Mouse (Mus musculus) neural tube, embryonic 12.5 days (tissue): ENCODE results near the gene Cstf3. TPM values are rescaled to one million over a fixed set of nuclear protein-coding genes. Genes with fewer than 3 reads are reported as not detected.
"Not testable (repeated sequence)": the region's sequence is repeated elsewhere in the genome, so short reads cannot be mapped to it uniquely, and the experiment has no call there.

Experiments used
- ATAC-seq: fragments of 200-750 bp; cut with Nextera tagmentation; 2 replicates; pipeline ENCODE4 v1.8.0; 2017; ENCODE audit warnings: low read depth, mild to moderate bottlenecking, moderate TSS enrichment, moderate library complexity; ENCODE audit not compliant: low FRiP score
- H3K27ac ChIP-seq: fragments of 300-500 bp; sonication (generic); 2 replicates; pipeline ENCODE4 v1.5.1; 2016
- H3K27me3 ChIP-seq: fragments of 300-500 bp; sonication (generic); replicated peaks from 2 replicates; pipeline ENCODE4 v1.6.1; 2016; ENCODE audit warnings: mild to moderate bottlenecking
- H3K36me3 ChIP-seq: fragments of 300-500 bp; sonication (generic); 2 replicates; pipeline ENCODE4 v1.6.1; 2016; ENCODE audit warnings: mild to moderate bottlenecking
- H3K4me1 ChIP-seq: fragments of 300-500 bp; sonication (generic); 2 replicates; pipeline ENCODE4 v1.6.1; 2016
- H3K4me2 ChIP-seq: fragments of 300-500 bp; sonication (generic); replicated peaks from 2 replicates; pipeline ENCODE4 v1.6.1; 2016; ENCODE audit warnings: mild to moderate bottlenecking
- H3K4me3 ChIP-seq: fragments of 300-500 bp; sonication (generic); 2 replicates; pipeline ENCODE4 v1.5.1; 2016
- H3K9ac ChIP-seq: fragments of 300-500 bp; sonication (generic); 2 replicates; pipeline ENCODE4 v1.6.1; 2016; ENCODE audit warnings: mild to moderate bottlenecking
- H3K9me3 ChIP-seq: fragments of 300-500 bp; sonication (generic); 2 replicates; pipeline ENCODE4 v1.6.1; 2016; ENCODE audit warnings: mild to moderate bottlenecking
- WGBS: fragments of 180-500 bp; shearing (Covaris S2); methylation state at CpG from one replicate; pipeline ENCODE4 v1.1.7; 2016; 5-methylcytosine and 5-hydroxymethylcytosine counted together
- polyA plus RNA-seq: library from polyadenylated mRNA; unstranded; fragments of >200 nt; fragmentation: Nextera tagmentation; extraction: Ambion mirVana; gene quantifications from 2 replicates; pipeline ENCODE4 v1.2.1, GENCODE M21; 2016

Cstf3 gene
- polyA plus RNA-seq: 108 and 113 TPM in 2 replicates

DNA sequence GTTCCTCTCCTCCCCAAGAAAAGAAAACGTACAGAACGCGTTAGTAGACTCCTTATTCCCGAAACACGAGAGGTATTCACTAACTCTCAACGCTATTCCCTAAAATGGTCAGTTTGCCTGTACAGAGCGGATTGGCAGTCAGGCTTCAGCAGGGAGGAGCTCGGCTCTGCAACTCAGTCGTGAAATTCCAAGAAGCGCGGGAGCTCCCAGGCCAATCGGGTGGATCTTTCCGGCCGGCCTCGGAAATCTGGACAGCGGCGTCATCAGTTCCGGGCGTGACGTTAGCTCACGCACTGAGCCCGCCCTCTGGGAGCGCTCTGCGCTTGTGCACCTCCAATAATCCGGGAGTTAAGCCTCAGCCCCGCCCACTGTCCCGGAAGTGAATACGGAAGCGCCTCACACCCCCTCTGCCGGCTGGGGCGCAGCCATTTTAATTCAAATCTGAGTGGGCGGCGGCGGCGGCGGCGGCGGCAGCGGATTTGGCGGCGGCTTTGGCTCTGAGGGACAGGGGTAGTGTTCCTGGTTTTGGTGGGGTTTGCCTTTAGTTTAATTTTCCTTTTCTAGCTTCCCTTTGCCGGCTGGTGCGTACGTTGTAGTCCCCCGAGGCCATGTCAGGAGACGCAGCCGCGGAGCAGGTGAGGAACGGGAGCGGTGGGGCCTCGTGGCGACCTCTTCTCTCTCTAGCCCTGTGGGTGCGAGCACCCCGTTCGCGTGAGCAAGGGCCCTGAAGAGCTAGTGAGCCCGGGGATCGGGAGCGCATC is at the start of gene Cstf3:
Gene Cstf3, plus strand, starts transcription at position 456 of the 761 bp plus-strand sequence.
- peak within 1 kb of the TSS; percentile 84 for H3K4me3 ChIP-seq
- H3K9ac ChIP-seq: peak within 1 kb of the TSS; percentile 87
- H3K36me3 ChIP-seq: no peaks in the 10 kb centered on the region
- peaks cover 21% of the 10 kb centered on the region for H3K4me1 ChIP-seq
- peak within 1 kb of the TSS; percentile 78 for H3K4me2 ChIP-seq
- peak; percentile 100 for ATAC-seq
- H3K27me3 ChIP-seq: no peaks in the 10 kb centered on the region
- no peaks in the 10 kb centered on the region for H3K9me3 ChIP-seq
- peak within 1 kb of the TSS; percentile 80 for H3K27ac ChIP-seq
- WGBS: under 1% methylated on average over 59 of the region's 59 CpGs

DNA sequence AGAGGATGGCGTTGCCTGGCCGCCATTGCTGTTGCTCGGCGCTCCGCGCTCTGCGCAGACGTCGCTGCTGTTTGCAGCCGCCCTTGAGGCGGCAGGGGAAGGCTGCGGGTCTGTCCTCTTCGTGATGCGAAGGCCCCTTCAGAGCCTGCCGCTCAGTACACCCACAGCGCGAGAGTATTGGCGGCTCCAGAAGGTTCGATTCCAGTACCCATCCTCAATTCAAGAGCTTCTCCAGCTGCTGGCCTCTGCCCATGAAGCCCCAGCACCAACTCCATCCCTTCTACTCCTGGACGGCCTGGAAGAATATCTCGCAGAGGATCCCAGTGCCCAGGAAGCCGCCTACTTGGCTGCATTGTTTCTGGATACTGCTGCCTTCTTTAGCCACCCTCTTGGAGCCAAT is 33.6 kb upstream of the Cstf3 start:
- not testable (repeated sequence) for H3K4me3 ChIP-seq, H3K4me2 ChIP-seq, H3K27me3 ChIP-seq, H3K27ac ChIP-seq, H3K4me1 ChIP-seq, H3K9me3 ChIP-seq, H3K36me3 ChIP-seq, ATAC-seq, H3K9ac ChIP-seq
- 93% methylated on average over 22 of the region's 22 CpGs for WGBS

GRCm38 (mm10) chr2:104557722-104558121 is 32.6 kb upstream of the Cstf3 start:
- Histone ChIP-seq H3K4me1 (no peaks in the 10 kb centered on the region), H3K27me3 (no peaks in the 10 kb centered on the region), H3K4me3 (no peak overlapping the region), H3K9me3 (no peaks in the 10 kb centered on the region), H3K4me2 (no peak overlapping the region), H3K27ac (no peak overlapping the region), H3K36me3 (no peaks in the 10 kb centered on the region), H3K9ac (no peak overlapping the region)
- 92% methylated on average over 9 of the region's 9 CpGs for WGBS
- ATAC-seq: no peak

- Histone ChIP-seq H3K9ac (no peak overlapping the region), H3K9me3 (no peaks in the 10 kb centered on the region), H3K36me3 (no peaks in the 10 kb centered on the region), H3K4me1 (no peaks in the 10 kb centered on the region), H3K4me2 (no peak overlapping the region), H3K4me3 (no peak overlapping the region), H3K27ac (no peak overlapping the region), H3K27me3 (no peaks in the 10 kb centered on the region)
- WGBS: 85% methylated on average over 4 of the region's 4 CpGs
- no peak for ATAC-seq
These were observed 32.0 kb upstream of the Cstf3 start for GRCm38 (mm10) chr2:104558326-104558725.

- H3K27me3 ChIP-seq: no peaks in the 10 kb centered on the region
- H3K9me3 ChIP-seq: no peaks in the 10 kb centered on the region
- H3K4me3 ChIP-seq: no peak overlapping the region
- H3K36me3 ChIP-seq: no peaks in the 10 kb centered on the region
- no peak overlapping the region for H3K27ac ChIP-seq
- ATAC-seq: peak; percentile 68
- WGBS: 71% methylated on average over 6 of the region's 6 CpGs
- no peak overlapping the region for H3K4me2 ChIP-seq
- H3K4me1 ChIP-seq: no peaks in the 10 kb centered on the region
- H3K9ac ChIP-seq: no peak overlapping the region
These were observed 31.4 kb upstream of the Cstf3 start for GRCm38 (mm10) chr2:104558938-104559337.

DNA sequence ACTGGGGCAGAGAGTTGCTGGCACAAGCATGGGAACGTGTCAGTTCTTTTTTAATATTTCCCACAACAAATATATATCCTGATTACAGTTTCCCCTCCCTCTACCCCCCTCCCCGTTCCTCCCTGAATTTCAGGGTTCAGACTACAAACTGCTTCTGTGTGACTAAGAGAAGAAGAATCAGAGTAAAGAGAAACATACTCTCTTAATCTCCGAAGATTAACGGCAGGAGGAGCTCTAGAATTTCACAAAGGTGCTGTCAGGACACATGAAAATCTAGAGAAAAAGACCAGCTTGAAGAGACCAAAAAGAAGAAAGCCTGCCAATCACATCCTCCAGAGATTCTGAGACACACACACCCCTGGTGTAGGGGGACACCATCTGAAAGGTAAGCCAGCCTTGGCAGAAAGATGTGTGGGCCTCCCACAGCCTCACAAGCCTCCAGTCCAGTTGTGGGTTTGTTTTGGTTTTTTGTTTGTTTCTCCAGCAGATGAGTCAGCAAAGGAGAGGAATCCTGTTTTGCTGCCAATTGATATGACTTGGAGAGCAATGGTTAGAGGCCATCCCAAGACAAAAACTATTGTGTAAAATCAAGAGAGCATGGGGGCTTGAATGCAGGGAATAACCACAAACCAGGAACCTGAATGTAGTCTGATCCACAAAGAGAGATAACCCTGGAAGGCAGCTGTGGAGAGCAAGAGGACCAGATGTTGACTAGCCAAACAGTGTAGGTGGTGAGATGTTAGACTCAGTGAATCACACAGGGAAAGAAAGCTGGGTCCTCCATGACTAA is 30.5 kb upstream of the Cstf3 start:
- Histone ChIP-seq H3K27me3 (no peaks in the 10 kb centered on the region), H3K4me1 (no peaks in the 10 kb centered on the region), H3K9me3 (no peaks in the 10 kb centered on the region), H3K36me3 (no peaks in the 10 kb centered on the region), H3K27ac (no peak overlapping the region), H3K4me3 (no peak overlapping the region), H3K4me2 (no peak overlapping the region), H3K9ac (no peak overlapping the region)
- WGBS: 87% methylated on average over 4 of the region's 4 CpGs
- ATAC-seq: no peak

GRCm38 (mm10) chr2:104561386-104561785 is 28.9 kb upstream of the Cstf3 start:
- Histone ChIP-seq H3K27ac (no peak overlapping the region), H3K27me3 (no peaks in the 10 kb centered on the region), H3K4me1 (no peaks in the 10 kb centered on the region), H3K9ac (no peak overlapping the region), H3K9me3 (no peaks in the 10 kb centered on the region), H3K4me3 (no peak overlapping the region), H3K36me3 (no peaks in the 10 kb centered on the region), H3K4me2 (no peak overlapping the region)
- WGBS: 92% methylated on average over 6 of the region's 6 CpGs
- no peak for ATAC-seq

DNA sequence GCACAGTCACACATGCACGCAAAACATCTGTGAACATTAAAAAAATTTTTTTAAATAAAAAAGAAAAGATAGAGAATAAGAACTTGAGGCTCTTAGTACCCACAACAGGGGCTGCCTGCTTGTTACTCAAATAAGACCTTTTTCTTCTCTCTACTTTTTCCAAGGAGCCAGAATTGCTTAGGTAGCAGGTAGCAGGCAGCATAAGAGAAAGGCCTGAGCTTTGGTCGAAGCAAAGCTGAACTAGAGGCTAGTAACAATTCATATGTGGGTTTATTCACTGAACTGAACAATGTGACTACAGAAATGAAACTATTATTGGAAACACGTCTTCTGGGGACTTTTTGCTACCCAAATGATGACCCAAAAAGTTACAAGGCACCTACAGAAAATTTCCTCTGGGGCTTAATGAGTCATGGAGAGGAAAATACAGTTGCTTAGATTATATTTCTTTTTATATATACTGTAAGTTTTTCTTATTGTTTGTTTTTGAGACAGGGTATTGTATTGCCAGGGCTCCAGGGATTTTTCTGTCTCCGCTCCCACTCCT is 28.3 kb upstream of the Cstf3 start:
- no peak for ATAC-seq
- no peaks in the 10 kb centered on the region for H3K9me3 ChIP-seq
- no peak overlapping the region for H3K4me3 ChIP-seq
- H3K27me3 ChIP-seq: no peaks in the 10 kb centered on the region
- no peak overlapping the region for H3K9ac ChIP-seq
- no peak overlapping the region for H3K27ac ChIP-seq
- no peak overlapping the region for H3K4me2 ChIP-seq
- no peaks in the 10 kb centered on the region for H3K4me1 ChIP-seq
- WGBS: 85% methylated on average over 4 of the region's 4 CpGs
- no peaks in the 10 kb centered on the region for H3K36me3 ChIP-seq

- Histone ChIP-seq H3K9ac (no peak overlapping the region), H3K9me3 (no peaks in the 10 kb centered on the region), H3K4me1 (no peaks in the 10 kb centered on the region), H3K4me3 (no peak overlapping the region), H3K27me3 (no peaks in the 10 kb centered on the region), H3K27ac (no peak overlapping the region), H3K4me2 (no peak overlapping the region), H3K36me3 (no peaks in the 10 kb centered on the region)
- ATAC-seq: no peak
- 71% methylated on average over 6 of the region's 6 CpGs for WGBS
These were observed 18.3 kb upstream of the Cstf3 start for GRCm38 (mm10) chr2:104572066-104572465.

DNA sequence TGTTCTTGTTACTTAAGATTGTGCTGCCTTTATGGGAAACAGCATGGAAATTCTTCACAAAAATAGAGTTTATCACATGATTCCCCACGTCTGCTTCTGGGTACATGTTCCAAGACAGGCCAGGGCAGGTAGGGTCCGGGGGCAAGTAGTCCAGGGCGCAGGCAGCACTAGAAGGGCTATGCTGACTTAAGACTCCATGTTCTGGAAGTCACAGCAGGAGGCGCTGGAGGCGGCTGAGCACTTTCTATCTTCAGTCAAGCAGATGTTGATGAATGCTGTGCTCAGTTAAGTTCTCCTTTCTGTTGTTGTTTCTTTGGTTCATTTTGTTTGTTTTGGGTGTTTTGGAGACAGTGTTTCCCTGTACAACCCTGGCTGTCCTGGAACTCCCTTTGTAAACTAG is 14.1 kb upstream of the Cstf3 start:
- Histone ChIP-seq H3K4me2 (no peak overlapping the region), H3K9ac (no peak overlapping the region), H3K36me3 (no peaks in the 10 kb centered on the region), H3K4me1 (no peaks in the 10 kb centered on the region), H3K27me3 (no peaks in the 10 kb centered on the region), H3K4me3 (no peak overlapping the region), H3K27ac (no peak overlapping the region), H3K9me3 (no peaks in the 10 kb centered on the region)
- no peak for ATAC-seq
- 76% methylated on average over 5 of the region's 5 CpGs for WGBS

- no peaks in the 10 kb centered on the region for H3K27me3 ChIP-seq
- H3K4me2 ChIP-seq: no peak overlapping the region
- no peaks in the 10 kb centered on the region for H3K4me1 ChIP-seq
- H3K4me3 ChIP-seq: no peak overlapping the region
- H3K36me3 ChIP-seq: no peaks in the 10 kb centered on the region
- 62% methylated on average over 5 of the region's 5 CpGs for WGBS
- no peak overlapping the region for H3K9ac ChIP-seq
- H3K9me3 ChIP-seq: no peaks in the 10 kb centered on the region
- no peak for ATAC-seq
- no peak overlapping the region for H3K27ac ChIP-seq
These were observed 12.3 kb upstream of the Cstf3 start for GRCm38 (mm10) chr2:104578021-104578420.

- Histone ChIP-seq H3K9ac (no peak overlapping the region), H3K4me1 (no peaks in the 10 kb centered on the region), H3K4me2 (no peak overlapping the region), H3K27me3 (no peaks in the 10 kb centered on the region), H3K4me3 (no peak overlapping the region), H3K36me3 (no peaks in the 10 kb centered on the region), H3K9me3 (no peaks in the 10 kb centered on the region), H3K27ac (no peak overlapping the region)
- ATAC-seq: 0 out of 2 replicates have a peak, but pooled peaks have one; percentile 33
- 76% methylated on average over 5 of the region's 5 CpGs for WGBS
These were observed 11.3 kb upstream of the Cstf3 start for GRCm38 (mm10) chr2:104578836-104579604.
